Mouse (Mus musculus): ENCODE measurements at regions not wholly inside any gene's neighbourhood (a gene's known extent, or its start where the extent isn't known, plus 50 kb on each side); places are given as distances from the start of the nearest gene placed in this dataset.

DNA sequence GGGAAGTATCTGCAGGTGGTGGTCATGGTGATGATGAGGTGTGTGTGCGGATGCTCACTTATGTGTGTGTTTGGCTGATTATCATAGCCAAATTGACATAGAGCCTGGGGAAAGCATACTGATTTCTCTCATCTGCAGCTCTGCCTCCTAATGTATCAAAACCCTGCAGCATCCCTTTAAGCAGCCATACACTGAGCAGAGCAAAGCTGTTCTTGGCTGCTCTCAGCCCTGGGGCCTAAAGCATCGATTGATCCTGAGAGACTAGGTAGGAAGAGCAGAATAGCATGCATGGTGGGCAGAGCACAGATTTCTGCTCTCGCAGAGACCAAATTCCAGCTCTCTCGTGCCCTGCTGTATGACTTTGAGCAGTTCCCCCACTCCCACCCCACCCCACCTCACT is 576.0 kb downstream of the Insc start:
- no peak for TF ChIP-seq CTCF (IDR thresholded peaks at IDR 0.05; ENCODE audit: borderline replicate concordance, insufficient read depth, low read depth, low read length)
- no peak for TF ChIP-seq POLR2A (IDR thresholded peaks at IDR 0.05; ENCODE audit: borderline replicate concordance, insufficient read depth, low read length)

Measured in cerebellum, adult 2 months (tissue).